Mouse (Mus musculus): Measurements from ENCODE around the gene Ubr1. TPM values are rescaled to one million over a fixed set of nuclear protein-coding genes. Genes with fewer than 3 reads are reported as not detected.

Gene Ubr1
- 10.8 and 11.9 TPM in 2 replicates for polyA plus RNA-seq (2015; fragmentation: Nextera tagmentation; extraction: Ambion mirVana)

DNA sequence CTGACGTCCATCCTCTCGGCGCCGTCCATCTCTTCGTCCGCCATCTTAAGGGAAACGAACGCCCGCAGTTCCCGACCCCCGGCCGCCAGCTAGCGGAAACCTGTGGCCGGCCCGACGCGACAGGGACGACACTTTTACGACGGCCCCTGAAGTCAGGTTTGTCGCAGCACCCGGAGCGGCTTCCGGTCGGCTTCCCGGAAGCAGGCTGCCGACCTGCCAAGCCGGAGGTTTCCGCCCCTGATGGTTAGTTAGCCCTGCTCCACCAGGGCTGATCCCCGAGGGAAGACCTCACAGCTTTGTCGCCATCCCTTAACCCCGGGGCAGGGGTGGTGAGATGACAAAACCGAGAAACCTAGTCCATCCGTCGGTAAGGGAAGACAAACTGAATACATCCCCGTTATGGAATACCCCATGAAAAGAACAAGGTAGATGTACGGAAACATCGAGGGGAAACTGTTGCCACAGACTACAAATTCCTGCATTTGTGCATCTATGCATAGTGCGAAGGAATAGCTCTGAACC lies at the start of gene Ubr1:
Gene Ubr1, minus strand, starts transcription at position 157 of the 522 bp plus-strand sequence.
- no peaks in the 10 kb centered on the region for H3K9me3 ChIP-seq (replicated peaks)
- H3K4me3 ChIP-seq (replicated peaks) = peak within 1 kb of the TSS; percentile 95
- peaks cover 48% of the 10 kb centered on the region for H3K4me1 ChIP-seq (replicated peaks)
- peaks cover 14% of the 10 kb centered on the region; the same call in 1 of the 2 replicates for H3K36me3 ChIP-seq (replicated peaks)
- H3K4me2 ChIP-seq = peak within 1 kb of the TSS; percentile 73
- ATAC-seq (ENCODE audit: insufficient read depth) = peak; percentile 84
- under 1% methylated on average over 39 of the region's 39 CpGs for WGBS (ENCODE audit: insufficient replicate concordance)
- H3K27ac ChIP-seq (replicated peaks) = peak within 1 kb of the TSS; percentile 89
- no peaks in the 10 kb centered on the region for H3K27me3 ChIP-seq
- H3K9ac ChIP-seq = peak within 1 kb of the TSS; percentile 94

DNA sequence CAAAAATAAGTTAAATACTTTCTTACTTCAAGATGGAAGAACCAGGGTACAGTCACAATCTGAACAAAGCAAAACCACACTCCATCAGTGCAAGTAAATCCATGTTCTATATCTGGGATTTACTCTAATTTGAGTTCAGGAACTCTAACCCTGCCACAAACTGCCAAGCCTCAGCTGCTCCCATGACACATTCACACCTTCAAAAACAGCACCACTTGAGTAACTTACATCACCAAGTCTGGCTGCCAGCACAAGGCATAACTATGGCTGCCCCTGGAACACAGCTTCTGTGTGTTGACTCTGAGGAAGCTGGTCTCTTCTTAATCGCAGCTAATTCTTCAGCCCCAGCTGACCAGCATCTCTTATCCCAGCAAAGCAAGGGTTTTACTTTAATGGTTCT lies 46.6 kb upstream of the Ubr1 start:
- no peaks in the 10 kb centered on the region for H3K27me3 ChIP-seq
- H3K9me3 ChIP-seq (replicated peaks) = no peaks in the 10 kb centered on the region
- no peak overlapping the region for H3K9ac ChIP-seq
- no peak overlapping the region for H3K27ac ChIP-seq (replicated peaks)
- peaks cover 81% of the 10 kb centered on the region for H3K36me3 ChIP-seq (replicated peaks)
- ATAC-seq (ENCODE audit: insufficient read depth) = no peak
- H3K4me2 ChIP-seq = no peak overlapping the region
- no peak overlapping the region for H3K4me3 ChIP-seq (replicated peaks)
- no peaks in the 10 kb centered on the region for H3K4me1 ChIP-seq (replicated peaks)
- WGBS (ENCODE audit: insufficient replicate concordance) = 89% methylated on average over 1 of the region's 1 CpGs

DNA sequence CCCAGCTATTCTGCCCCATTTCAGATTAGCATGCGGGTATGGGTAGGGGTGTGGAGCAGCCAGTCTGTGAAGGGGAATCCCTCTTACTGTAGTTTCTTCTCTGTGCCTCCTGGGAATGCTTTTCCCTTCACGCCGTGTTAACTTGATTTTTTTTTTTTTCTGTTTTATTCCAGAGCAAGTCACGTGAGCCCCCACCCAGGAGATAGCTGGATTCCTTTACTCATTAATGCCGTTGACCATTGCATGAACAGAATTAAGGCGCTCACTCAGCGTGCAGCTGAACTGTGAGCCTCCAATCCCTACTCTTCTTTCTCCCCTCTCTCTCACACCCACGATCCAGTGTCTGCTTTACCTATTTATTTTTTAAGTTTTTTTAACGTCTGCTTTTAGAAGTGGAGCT lies 45.7 kb upstream of the Ubr1 start:
- no peak overlapping the region for H3K9ac ChIP-seq
- no peak overlapping the region for H3K4me2 ChIP-seq
- no peak overlapping the region for H3K27ac ChIP-seq (replicated peaks)
- ATAC-seq (ENCODE audit: insufficient read depth) = no peak
- WGBS (ENCODE audit: insufficient replicate concordance) = 87% methylated on average over 9 of the region's 9 CpGs
- H3K36me3 ChIP-seq (replicated peaks) = peaks cover 79% of the 10 kb centered on the region
- H3K4me1 ChIP-seq (replicated peaks) = no peaks in the 10 kb centered on the region
- no peaks in the 10 kb centered on the region for H3K9me3 ChIP-seq (replicated peaks)
- no peak overlapping the region for H3K4me3 ChIP-seq (replicated peaks)
- no peaks in the 10 kb centered on the region for H3K27me3 ChIP-seq

DNA sequence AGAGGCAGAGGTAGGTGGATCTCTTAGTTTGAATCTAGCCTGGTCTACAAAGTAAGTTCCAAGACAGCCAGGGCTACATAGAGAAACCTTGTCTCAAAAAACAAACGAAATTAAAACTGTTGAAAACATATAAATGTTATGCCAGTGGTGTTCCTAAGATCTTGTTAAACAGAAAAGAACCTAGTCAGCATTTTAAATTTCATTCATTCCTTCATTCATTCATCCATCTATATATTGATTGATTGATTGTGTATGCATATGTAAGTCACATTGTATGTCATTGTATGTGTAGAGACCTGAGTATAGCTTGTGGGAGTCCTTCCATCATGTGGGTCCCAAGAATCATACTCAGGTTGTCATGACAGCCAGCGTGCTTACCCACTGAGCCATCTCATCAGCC lies 45.0 kb upstream of the Ubr1 start:
- Histone ChIP-seq H3K4me2 (no peak overlapping the region), H3K27ac (replicated peaks) (no peak overlapping the region), H3K4me1 (replicated peaks) (0 out of 2 replicates have a peak, but pooled peaks cover 1% of the 10 kb centered on the region), H3K9ac (no peak overlapping the region), H3K4me3 (replicated peaks) (no peak overlapping the region), H3K36me3 (replicated peaks) (peaks cover 77% of the 10 kb centered on the region), H3K9me3 (replicated peaks) (no peaks in the 10 kb centered on the region), H3K27me3 (no peaks in the 10 kb centered on the region)
- no peak for ATAC-seq (ENCODE audit: insufficient read depth)
- 70% methylated on average over 2 of the region's 2 CpGs for WGBS (ENCODE audit: insufficient replicate concordance)

DNA sequence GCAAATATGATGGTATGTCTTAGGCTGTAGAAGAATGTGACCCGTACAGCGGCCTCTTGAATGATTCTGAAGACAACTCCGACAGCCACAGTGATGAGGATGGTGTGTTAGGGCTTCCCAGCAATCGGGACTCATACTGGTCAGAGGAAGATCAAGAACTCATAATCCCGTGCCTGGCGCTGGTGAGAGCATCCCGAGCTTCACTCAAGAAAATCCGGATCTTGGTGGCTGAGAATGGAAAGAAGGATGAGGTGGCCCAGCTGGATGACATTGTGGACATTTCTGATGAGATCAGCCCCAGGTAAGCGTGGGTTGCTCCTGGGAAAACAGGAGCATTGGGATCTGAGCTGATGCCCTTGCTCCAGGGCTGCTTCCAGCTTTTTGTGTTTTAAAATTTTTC lies 42.2 kb upstream of the Ubr1 start:
- no peak overlapping the region for H3K9ac ChIP-seq
- no peak overlapping the region for H3K4me3 ChIP-seq (replicated peaks)
- no peak overlapping the region for H3K27ac ChIP-seq (replicated peaks)
- ATAC-seq (ENCODE audit: insufficient read depth) = no peak
- peaks cover 22% of the 10 kb centered on the region for H3K4me1 ChIP-seq (replicated peaks)
- peaks cover 52% of the 10 kb centered on the region for H3K36me3 ChIP-seq (replicated peaks)
- 84% methylated on average over 9 of the region's 9 CpGs for WGBS (ENCODE audit: insufficient replicate concordance)
- no peaks in the 10 kb centered on the region for H3K9me3 ChIP-seq (replicated peaks)
- no peak overlapping the region for H3K4me2 ChIP-seq
- H3K27me3 ChIP-seq = no peaks in the 10 kb centered on the region

DNA sequence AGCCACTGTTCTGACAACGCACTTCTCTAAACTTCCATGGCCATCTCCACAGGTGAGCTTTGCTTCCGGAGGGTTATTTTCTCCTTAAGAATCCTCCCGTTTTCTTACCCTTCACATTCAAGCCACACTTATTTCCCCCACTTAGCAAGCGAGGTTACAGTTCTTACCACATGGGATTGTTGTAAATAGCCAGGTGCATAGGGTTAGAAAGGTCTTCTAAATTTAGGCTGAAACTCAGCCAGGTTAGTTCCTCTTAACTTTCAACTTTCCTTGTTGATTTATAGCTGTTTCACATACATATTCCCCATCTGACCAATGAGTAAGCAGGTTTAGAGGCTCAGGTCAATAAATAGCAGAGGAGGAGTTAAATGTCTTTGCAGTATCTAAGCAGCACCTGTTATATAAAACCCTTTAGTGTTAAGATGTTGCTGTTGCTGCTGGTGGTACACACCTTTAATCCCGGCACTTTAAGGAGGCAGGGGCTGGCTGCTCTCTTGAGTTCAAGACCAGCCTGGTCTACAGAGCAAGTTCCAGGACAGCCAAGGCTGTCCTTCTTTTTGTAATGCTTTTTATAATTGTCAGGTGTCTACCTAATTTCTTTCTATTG lies 38.7 kb upstream of the Ubr1 start:
- 18% methylated on average over 5 of the region's 5 CpGs for WGBS (ENCODE audit: insufficient replicate concordance)
- peak overlapping the region; percentile 88 for H3K27ac ChIP-seq (replicated peaks)
- H3K4me3 ChIP-seq (replicated peaks) = peak overlapping the region; percentile 88
- no peak for ATAC-seq (ENCODE audit: insufficient read depth)
- peak overlapping the region; percentile 84 for H3K9ac ChIP-seq
- peaks cover 22% of the 10 kb centered on the region for H3K4me1 ChIP-seq (replicated peaks)
- peak overlapping the region; percentile 81 for H3K4me2 ChIP-seq
- H3K36me3 ChIP-seq (replicated peaks) = peaks cover 28% of the 10 kb centered on the region
- no peaks in the 10 kb centered on the region for H3K27me3 ChIP-seq
- H3K9me3 ChIP-seq (replicated peaks) = no peaks in the 10 kb centered on the region

DNA sequence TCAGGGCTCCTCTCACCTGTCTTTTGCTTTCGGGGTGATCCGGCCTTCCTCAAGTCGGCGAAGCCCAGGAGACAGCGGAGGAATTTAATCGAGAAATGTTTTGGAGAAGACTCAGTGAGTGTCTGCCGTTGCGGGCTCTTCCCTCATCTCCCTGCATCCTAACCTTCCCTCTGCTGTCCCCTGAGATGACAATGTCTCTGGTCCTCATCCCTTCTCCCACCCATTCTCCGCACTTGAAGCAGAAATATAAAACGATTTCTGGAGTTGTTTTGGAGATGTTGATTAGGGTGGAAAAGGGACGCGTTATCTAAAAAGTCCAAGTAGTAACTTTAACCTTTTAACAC lies 38.1 kb upstream of the Ubr1 start:
- under 1% methylated on average over 12 of the region's 12 CpGs for WGBS (ENCODE audit: insufficient replicate concordance)
- ATAC-seq (ENCODE audit: insufficient read depth) = peak; percentile 50
- Histone ChIP-seq H3K27me3 (no peaks in the 10 kb centered on the region), H3K9ac (peak overlapping the region; percentile 84), H3K4me3 (replicated peaks) (peak overlapping the region; percentile 88), H3K36me3 (replicated peaks) (peaks cover 24% of the 10 kb centered on the region), H3K4me1 (replicated peaks) (peaks cover 22% of the 10 kb centered on the region), H3K27ac (replicated peaks) (peak overlapping the region; percentile 88), H3K9me3 (replicated peaks) (no peaks in the 10 kb centered on the region), H3K4me2 (peak overlapping the region; percentile 81)

DNA sequence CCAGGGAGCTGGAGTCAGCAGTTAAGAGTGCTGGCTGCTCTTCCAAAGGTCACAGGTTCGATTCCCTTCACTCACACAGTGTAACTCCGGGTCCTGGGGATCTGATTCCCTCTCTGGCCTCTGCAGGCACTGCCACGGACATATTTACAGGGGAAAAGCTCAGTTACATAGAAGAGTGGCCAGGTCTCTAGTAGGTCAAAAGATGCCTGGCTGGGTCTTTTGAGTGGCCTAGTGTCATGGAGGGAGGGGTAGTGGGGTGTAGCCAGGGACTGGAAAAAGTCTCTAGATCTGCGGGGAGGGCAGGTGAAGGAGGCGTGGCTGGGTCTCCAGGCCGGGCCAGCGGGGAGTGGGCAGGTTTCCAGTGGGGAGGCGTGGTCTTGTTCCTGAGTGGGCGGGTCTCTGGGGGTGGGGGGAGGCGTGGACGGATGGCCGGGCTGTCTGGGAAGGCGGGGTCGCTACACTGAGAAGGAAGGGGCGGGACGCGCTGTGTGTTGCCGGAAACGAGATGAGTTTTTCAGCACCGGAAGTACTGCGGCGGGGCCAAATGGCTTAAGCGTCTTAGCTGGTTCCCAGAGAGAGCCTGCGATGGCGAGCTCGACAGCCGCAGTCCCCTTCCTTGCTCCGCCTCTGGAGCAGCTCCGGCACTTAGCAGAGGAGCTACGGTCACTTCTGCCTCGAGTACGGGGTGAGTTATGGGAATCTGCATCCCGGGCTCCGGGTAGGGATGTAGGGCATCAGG lies 37.6 kb upstream of the Ubr1 start, which contains the start of gene Ccndbp1:
Gene Ccndbp1, plus strand, starts transcription at position 479 of the 739 bp plus-strand sequence.
- H3K27ac ChIP-seq (replicated peaks) = peak within 1 kb of the TSS; percentile 88
- WGBS (ENCODE audit: insufficient replicate concordance) = 2% methylated on average over 34 of the region's 34 CpGs
- no peaks in the 10 kb centered on the region for H3K27me3 ChIP-seq
- peak; percentile 96 for ATAC-seq (ENCODE audit: insufficient read depth)
- H3K36me3 ChIP-seq (replicated peaks) = peaks cover 22% of the 10 kb centered on the region
- H3K4me1 ChIP-seq (replicated peaks) = peaks cover 22% of the 10 kb centered on the region
- H3K9me3 ChIP-seq (replicated peaks) = no peaks in the 10 kb centered on the region
- peak within 1 kb of the TSS; percentile 84 for H3K9ac ChIP-seq
- H3K4me2 ChIP-seq = peak within 1 kb of the TSS; percentile 81
- H3K4me3 ChIP-seq (replicated peaks) = peak within 1 kb of the TSS; percentile 88

DNA sequence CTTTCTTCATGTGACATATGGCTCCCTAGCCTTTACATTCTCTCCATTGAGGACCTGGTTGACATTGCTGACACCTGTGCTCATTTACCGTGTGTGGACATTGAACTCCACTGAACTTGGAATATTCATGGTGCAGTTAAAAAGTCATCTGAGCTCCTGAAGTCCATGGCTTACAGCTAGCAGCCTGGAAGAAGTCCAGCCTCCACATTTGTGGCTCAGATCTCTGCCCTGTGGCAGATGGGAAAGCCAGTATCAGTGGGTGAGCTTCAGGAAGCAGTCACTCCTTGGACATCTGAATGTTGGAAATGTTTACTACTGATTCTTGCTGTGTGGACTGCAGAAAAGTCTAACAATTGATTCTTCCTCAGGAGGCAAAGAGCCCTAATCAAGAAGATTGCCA lies 36.5 kb upstream of the Ubr1 start:
- Histone ChIP-seq H3K4me2 (no peak overlapping the region), H3K4me3 (replicated peaks) (no peak overlapping the region), H3K9ac (no peak overlapping the region), H3K36me3 (replicated peaks) (peaks cover 11% of the 10 kb centered on the region), H3K27me3 (no peaks in the 10 kb centered on the region), H3K9me3 (replicated peaks) (no peaks in the 10 kb centered on the region), H3K4me1 (replicated peaks) (peaks cover 22% of the 10 kb centered on the region), H3K27ac (replicated peaks) (peak overlapping the region; percentile 88; the same call in 1 of the 2 replicates)
- 77% methylated on average over 1 of the region's 1 CpGs for WGBS (ENCODE audit: insufficient replicate concordance)
- no peak for ATAC-seq (ENCODE audit: insufficient read depth)

DNA sequence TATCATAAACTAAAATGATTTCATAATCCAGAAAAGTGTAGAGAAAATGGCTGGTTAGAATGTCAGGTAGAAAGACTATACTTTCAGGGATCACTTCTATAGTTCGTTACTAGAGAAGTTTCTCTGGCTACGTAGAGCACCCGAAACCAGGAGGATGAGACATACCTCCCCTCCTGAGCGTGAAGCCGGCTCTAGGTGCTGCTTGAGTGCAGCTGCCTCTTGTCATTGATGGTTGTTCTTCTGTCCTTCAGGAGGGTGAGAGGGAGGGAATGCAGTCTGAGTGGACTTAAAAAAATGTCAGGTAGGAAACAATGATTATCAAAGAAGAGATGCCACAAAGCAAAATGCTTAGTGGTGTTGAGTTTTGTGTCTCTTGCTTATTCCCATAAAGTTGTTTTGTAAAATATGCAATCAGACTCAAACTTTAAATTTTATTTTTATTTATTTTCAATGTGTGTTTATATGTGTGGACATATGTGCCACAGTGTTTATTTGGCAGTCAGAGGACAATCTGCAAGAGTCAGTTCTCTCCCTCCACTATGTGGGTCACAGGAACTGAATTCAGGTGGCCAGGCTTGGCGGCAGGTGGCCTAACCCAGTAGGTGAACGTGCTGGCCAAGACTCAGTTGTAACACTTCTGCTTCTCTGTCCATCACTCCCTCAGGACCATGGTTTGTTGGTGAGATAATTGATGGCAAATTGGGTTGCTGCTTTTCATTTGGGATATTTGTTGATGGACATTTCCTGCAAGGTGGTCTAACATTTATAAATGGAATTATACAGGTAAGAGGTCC lies 33.7 kb upstream of the Ubr1 start:
- peaks cover 14% of the 10 kb centered on the region for H3K4me1 ChIP-seq (replicated peaks)
- no peak overlapping the region for H3K9ac ChIP-seq
- ATAC-seq (ENCODE audit: insufficient read depth) = no peak
- 77% methylated on average over 7 of the region's 7 CpGs for WGBS (ENCODE audit: insufficient replicate concordance)
- H3K4me3 ChIP-seq (replicated peaks) = no peak overlapping the region
- H3K27me3 ChIP-seq = no peaks in the 10 kb centered on the region
- H3K4me2 ChIP-seq = no peak overlapping the region
- no peaks in the 10 kb centered on the region for H3K36me3 ChIP-seq (replicated peaks)
- no peaks in the 10 kb centered on the region for H3K9me3 ChIP-seq (replicated peaks)
- no peak overlapping the region for H3K27ac ChIP-seq (replicated peaks)

DNA sequence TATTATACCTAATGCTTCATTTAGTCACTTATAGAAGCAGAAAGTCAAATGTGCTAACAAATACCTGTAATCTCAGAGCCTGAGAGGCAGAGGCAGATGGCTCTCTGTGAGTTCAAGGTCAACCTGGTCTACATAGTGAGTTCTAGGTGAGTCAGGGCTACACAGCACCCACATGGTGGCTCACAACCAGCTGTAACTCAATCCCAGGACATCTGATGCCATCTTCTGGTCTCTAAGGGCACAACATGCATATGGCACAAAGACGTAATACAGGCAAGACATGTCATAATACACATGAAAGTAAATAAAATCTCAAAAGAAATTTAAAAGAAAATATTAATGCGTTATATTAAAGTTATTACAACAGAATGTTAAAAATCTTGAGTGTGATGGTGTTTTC lies 33.1 kb upstream of the Ubr1 start:
- no peak overlapping the region for H3K27ac ChIP-seq (replicated peaks)
- peaks cover 12% of the 10 kb centered on the region for H3K4me1 ChIP-seq (replicated peaks)
- H3K27me3 ChIP-seq = no peaks in the 10 kb centered on the region
- 77% methylated on average over 2 of the region's 2 CpGs for WGBS (ENCODE audit: insufficient replicate concordance)
- H3K9ac ChIP-seq = no peak overlapping the region
- no peaks in the 10 kb centered on the region for H3K36me3 ChIP-seq (replicated peaks)
- ATAC-seq (ENCODE audit: insufficient read depth) = no peak
- H3K4me3 ChIP-seq (replicated peaks) = no peak overlapping the region
- H3K4me2 ChIP-seq = no peak overlapping the region
- no peaks in the 10 kb centered on the region for H3K9me3 ChIP-seq (replicated peaks)
